Mouse (Mus musculus): ENCODE data around the gene Dlg2.
A peak's percentile ranks its signal among the peaks of the same experiment; 100 is the strongest.

The Dlg2 gene

GRCm38 (mm10) chr7:91440326-91440725 lies 963.9 kb downstream of the Dlg2 start:
- DNase-seq (ENCODE audit: low read depth, low spot score), result peak; percentile 86

DNA sequence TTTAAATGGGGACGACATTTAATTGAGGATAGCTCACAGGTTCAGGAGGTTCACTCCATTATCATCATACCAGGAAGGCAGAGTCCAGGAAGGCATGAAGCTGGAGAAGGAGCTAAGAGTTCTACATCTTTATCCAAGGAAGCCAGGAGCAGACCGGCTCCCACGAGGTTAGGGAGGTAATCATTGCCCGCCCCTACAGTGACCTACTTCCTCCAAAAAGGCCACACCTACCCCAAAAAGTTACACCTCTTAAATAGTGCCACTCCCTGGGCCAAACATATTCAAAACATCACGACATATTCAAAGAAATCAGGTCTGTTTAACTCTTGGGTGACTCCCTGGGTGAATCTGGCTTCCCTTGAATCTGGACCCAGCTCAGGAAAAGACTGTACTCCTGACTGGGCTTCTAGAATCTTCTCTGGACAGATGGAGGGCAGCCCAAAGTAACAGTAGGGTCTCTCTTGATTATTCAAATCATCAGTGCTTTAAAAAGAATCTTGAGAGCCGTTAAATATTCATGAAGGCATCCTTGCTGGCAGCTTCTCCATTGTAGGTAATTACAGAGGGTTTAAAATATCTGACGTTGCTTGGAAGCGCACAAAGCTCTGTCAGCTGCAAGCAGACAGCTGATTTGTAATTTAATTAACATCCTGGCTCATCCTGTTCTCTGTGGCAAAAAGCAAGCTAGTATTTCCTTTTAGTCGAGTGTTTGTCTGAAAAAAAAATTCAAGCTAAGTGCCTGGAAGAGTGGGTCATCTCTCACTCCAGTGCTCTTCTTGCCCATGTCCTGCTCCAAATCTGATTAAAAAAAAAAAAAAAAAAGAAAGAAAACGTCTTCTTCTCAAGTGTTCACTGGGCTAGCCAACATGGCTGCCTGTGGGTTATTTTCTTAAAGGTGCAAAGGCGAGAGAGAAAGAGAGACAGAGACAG lies 966.2 kb downstream of the Dlg2 start:
- peak; percentile 89 for DNase-seq (ENCODE audit: low read depth, low spot score)

GRCm38 (mm10) chr7:91443377-91443714 lies 966.9 kb downstream of the Dlg2 start:
- no peak for DNase-seq (ENCODE audit: low read depth, low spot score)

DNA sequence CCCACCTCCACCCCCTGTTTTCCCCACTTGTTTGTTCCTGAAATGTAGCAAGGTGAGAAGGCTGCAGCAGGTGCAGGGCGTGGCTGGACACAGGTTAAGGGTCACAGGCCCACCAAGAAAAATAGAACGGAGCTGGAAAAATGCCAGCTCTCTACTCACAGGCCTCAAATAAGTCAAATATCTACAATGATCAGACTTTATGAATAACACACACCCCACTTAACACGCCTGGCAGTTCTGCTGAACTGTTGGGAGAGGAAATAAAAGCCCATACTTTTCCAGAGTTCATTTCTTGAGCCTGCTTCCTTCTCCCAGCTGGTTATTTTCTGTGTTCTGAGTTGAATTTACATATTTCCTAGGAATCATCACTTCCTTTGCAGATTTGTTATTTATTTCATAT lies 967.4 kb downstream of the Dlg2 start:
- DNase-seq (ENCODE audit: low read depth, low spot score), result no peak

DNA sequence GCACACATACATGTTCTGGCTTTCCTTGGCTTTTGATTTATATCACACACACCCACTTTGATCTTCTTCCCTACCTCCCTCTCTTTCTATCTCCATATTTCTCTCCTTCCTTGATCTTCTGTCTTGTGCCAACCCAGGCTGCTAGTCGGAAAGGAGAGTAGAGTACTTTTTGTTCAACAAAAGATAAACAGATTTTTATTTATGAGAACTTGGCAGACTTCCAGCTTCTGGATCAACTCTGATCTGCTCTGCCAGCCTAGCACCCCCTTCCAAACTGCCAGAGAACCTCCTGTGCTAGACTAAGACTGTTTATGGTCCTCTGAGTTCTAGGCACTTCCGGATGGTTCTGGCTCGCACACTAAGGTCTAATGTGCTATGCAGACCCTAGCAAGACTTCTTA lies 968.3 kb downstream of the Dlg2 start:
- peak; percentile 76 for DNase-seq (ENCODE audit: low read depth, low spot score)

DNA sequence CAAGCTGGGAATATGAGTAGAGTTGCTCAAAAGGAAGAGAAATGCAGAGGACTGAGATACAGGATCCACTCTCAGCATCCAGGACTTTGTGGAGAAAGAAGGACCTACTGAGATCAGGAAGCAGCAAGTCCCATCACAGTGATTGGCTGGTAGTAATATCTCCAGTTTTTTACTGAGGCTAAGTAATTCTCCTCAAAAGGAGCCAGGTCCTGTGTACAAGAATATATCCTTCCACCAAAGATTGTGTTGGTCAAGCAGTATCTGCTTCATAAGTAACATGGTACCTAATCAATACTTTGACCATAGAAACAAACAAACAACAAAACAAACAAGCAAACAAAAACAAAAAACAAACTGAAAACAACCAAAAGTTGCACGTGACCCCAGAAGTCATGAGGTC lies 980.3 kb downstream of the Dlg2 start:
- no peak for DNase-seq (ENCODE audit: low read depth, low spot score)

DNA sequence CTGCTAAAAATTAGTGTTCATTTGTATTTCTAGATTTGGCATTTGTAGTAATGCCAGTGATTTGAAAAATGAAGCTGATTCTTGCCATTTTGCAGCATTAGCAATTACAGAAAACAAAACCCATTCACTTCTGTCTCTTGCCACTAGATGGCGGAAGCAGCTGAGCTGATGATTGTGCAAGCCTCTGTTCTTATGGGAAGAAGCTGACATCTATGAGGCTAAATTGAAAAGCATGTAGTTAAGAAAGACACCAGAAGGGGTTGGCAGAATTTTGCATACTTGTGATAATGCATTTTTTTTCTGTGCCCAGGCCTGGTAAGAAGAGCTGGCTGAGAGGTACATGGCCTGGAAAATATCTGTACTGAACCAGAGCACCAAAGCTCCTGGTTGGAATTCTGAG lies 980.7 kb downstream of the Dlg2 start:
- DNase-seq (ENCODE audit: low read depth, low spot score), result peak; percentile 90

DNA sequence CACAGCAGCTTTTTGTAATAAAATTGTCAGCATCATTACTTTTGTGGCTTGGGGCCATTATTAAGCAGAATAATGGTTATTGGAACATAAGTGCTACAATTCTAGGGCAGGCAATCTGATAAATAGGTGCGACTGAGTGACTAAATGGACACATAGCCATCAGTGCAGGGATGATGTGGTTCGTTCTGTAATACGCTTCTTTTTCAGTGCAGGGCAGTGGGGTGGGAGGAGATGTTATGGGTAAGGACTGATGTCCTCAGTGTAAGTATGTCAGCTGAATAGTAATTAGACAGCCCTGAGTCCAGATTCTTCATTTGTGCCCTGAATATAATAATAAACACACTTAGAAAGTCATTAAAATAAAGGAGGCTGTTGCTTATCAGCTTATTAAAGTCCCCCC lies 984.9 kb downstream of the Dlg2 start:
- no peak for DNase-seq (ENCODE audit: low read depth, low spot score)

DNA sequence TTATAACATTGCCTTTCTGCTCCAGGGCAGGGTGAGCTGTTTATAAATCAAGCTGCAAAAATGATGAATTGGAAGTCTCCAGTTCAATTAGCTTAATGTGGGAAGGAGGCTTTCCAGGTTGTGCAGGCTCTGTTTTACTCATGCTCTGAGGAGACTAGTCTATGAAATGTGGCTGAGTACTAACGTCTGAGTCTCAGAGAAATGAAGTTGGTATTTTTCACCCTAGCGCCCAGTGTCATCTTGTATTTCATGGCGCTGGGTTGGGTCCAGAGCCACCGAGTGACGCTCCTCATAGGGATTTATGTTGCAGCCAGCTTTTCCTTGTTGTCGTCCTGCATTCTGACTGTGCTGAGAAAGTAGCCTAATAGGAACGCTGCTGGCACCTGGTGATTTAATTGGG lies 986.8 kb downstream of the Dlg2 start:
- DNase-seq (ENCODE audit: low read depth, low spot score), result no peak

DNA sequence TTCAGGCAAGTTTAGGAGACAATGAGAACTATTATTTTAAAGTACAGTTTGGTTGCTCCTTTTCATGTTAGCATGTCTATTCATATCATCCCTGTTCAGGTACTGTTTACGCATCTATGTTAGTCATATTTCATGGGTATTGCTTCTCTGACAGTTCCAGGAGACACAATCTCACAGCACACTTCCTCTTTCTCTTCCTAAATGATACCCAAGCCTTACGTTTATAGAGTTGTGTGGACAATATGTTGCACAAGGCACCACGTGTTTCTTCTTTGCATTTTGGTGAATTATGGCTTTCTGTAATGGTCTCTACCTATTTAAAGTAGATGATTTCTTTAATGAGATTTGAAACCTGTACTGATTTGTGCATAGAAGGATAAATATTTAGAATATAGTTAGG lies 990.6 kb downstream of the Dlg2 start:
- no peak for DNase-seq (ENCODE audit: low read depth, low spot score)

DNA sequence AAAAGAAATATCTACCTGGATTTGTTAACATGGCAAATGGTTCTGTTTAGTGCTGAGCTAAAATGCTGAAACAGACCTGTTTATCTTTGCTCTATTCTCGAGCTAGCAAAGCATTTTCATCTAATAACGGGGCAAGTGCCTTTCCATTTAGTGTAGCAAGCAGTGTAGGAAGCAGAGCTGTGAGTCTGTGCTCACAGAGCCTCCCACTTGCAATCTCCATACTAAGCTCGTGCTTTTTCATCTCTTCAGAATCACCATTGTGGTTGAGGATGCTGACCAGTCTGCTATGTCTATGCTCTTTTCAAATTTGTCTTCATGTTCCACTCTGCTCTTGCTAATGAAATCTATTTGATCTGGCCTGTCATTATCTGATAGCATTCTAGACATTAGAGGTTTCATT lies 1002.7 kb downstream of the Dlg2 start:
- DNase-seq (ENCODE audit: low read depth, low spot score), result peak; percentile 60

GRCm38 (mm10) chr7:91481574-91482197 lies 1005.2 kb downstream of the Dlg2 start:
- DNase-seq (ENCODE audit: low read depth, low spot score), result no peak

GRCm38 (mm10) chr7:91493234-91493633 lies 1016.8 kb downstream of the Dlg2 start:
- DNase-seq (ENCODE audit: low read depth, low spot score), result no peak

DNA sequence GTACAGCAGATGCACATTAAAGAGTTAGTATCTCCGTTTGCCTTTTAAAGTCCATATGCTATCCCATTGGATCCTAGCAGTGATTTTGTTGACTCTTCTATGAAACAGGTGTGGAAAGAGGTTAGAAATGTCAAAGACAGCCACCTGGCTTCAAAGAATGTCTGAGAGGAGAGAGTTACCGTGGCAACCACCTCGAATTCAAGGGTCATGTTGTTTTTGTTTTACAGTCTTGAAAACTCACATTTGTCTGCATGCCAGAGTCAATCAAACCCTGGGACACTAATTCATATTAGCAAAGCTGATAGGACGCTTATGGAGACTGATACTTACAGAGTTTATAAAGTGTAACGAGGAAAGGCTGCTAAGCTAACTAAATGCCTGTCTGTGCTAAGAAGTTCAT lies 1019.1 kb downstream of the Dlg2 start:
- no peak for DNase-seq (ENCODE audit: low read depth, low spot score)

DNA sequence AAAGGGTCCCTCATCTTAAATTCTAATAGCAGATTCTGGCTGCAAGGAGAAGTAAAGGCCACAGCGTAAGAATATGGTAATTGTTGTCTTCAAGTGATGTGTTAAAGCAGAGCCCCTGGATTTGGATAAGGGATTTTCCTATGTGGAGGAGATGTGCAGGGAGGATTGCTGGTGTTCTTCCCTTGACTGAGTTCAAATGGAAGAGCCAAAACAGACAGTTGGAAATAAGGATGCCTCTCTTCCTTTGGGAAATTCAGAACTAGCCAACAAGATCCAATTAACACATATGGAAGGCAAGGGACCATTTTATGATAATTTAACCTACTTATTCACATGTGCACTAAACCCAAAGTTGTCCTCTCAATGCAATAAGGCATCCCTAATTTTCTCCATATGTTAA lies 1034.6 kb downstream of the Dlg2 start:
- no peak for DNase-seq (ENCODE audit: low read depth, low spot score)

GRCm38 (mm10) chr7:91514445-91514844 lies 1038.0 kb downstream of the Dlg2 start:
- DNase-seq (ENCODE audit: low read depth, low spot score), result peak; percentile 60

DNA sequence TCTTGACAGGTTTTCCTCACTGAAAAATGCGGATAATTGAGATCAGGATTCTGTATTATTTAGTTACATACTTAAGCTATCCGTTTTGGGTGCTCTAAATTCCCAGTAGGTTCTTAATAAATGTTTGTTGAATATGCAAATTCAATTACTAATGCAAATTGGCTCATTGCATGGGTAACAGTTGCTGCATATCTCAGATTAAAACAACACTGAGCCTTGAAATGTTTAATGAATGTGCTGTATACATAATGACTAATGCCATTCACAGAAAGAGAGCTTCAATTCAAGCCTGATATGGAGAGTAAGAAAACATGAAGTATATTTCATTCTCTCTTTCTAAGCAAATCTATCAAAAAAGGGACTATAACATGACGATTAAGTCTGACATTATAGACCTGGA lies 1039.8 kb downstream of the Dlg2 start:
- DNase-seq (ENCODE audit: low read depth, low spot score), result no peak

DNA sequence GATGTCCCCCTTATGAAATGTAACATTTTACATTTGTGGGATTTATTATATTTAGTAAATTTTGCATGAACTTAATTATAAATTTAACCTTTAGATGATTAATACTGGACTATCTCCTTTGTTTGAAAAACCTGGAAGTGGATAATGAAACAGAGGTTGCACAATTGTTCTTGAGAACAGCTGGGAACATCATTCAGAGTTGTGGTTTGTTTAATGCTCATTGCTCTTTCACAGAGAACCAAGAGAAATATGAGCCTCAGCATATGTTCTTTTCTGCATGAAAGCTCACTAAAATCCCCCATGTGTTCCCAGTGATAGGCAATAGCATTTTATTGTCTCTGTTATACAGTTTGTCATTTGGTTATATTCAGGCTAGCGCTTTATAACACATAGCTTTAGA lies 1049.4 kb downstream of the Dlg2 start:
- no peak for DNase-seq (ENCODE audit: low read depth, low spot score)

- DNase-seq (ENCODE audit: low read depth, low spot score), result peak; percentile 77
Observed at GRCm38 (mm10) chr7:91542597-91543285, 1066.3 kb downstream of the Dlg2 start.

- DNase-seq (ENCODE audit: low read depth, low spot score), result no peak
Observed at GRCm38 (mm10) chr7:91543286-91543650, 1066.8 kb downstream of the Dlg2 start.

DNA sequence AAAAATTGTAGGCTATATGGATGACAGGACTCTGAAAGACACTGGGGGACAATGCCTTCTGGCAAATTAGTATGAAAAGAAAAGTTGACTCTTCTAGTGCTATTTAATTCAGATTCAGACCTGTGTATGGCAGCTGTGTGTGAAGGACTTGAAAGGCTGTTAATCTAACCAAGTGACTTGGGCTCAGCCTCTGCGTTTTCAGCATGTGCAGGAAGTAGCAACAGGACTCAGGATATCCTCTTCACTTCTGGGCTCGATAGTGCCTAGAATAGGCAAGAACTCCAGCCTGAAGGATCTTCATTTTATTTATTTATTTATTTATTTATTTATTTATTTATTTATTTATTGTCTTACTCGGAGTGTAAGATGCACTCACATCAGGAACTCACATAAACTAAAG lies 1068.1 kb downstream of the Dlg2 start:
- peak; percentile 18 for DNase-seq (ENCODE audit: low read depth, low spot score)

DNA sequence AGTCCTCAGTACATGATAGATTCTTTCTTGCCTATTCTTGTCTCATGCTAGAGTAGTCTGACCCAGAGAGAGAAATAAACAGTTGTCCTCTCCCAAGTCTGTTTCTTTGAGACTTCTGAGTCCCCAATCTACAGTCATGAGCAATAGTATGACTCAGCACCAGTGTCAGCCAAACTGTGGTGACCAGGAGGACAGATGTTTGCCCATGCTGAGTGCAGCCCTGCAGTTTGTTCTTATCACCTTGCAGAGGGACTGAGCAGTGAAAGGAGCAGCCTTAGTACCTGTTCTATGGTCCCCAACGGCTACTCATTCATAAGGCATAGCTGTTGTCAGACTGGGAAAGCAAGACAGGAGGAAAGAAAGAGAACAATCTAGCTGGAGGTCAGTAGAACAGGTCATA lies 1072.3 kb downstream of the Dlg2 start:
- peak; percentile 44 for DNase-seq (ENCODE audit: low read depth, low spot score)

- DNase-seq (ENCODE audit: low read depth, low spot score), result peak; percentile 64
Observed at GRCm38 (mm10) chr7:91557582-91557981, 1081.1 kb downstream of the Dlg2 start.

Measured in brain, adult 2 months (tissue).